Mouse (Mus musculus) intestine, embryonic 15.5 days (tissue): ENCODE results near the gene Hamp2. TPM values are rescaled to one million over a fixed set of nuclear protein-coding genes. Genes with fewer than 3 reads are reported as not detected.
"Not testable (repeated sequence)": the region's sequence is repeated elsewhere in the genome, so short reads cannot be mapped to it uniquely, and the experiment has no call there.

Experiments
- ATAC-seq: fragments of 200-750 bp; cut with Nextera tagmentation; 2 replicates; pipeline ENCODE4 v1.8.0; 2017; ENCODE audit warnings: moderate TSS enrichment, moderate library complexity
- H3K27ac ChIP-seq: fragments of 300-500 bp; sonication (generic); 2 replicates; pipeline ENCODE4 v1.5.1; 2015; ENCODE audit warnings: mild to moderate bottlenecking, inconsistent platforms
- H3K27me3 ChIP-seq: fragments of 300-500 bp; sonication (generic); replicated peaks from 2 replicates; pipeline ENCODE4 v1.6.1; 2015; ENCODE audit warnings: inconsistent platforms
- H3K36me3 ChIP-seq: fragments of 300-500 bp; sonication (generic); 2 replicates; pipeline ENCODE4 v1.6.1; 2015; ENCODE audit warnings: inconsistent platforms
- H3K4me1 ChIP-seq: fragments of 300-500 bp; sonication (generic); replicated peaks from 2 replicates; pipeline ENCODE4 v1.6.1; 2015; ENCODE audit warnings: inconsistent platforms
- H3K4me2 ChIP-seq: fragments of 300-500 bp; sonication (generic); replicated peaks from 2 replicates; pipeline ENCODE4 v1.6.1; 2015; ENCODE audit warnings: mild to moderate bottlenecking, inconsistent platforms
- H3K4me3 ChIP-seq: fragments of 300-500 bp; sonication (generic); replicated peaks from 2 replicates; pipeline ENCODE4 v1.5.1; 2015; ENCODE audit warnings: inconsistent platforms
- H3K9ac ChIP-seq: fragments of 300-500 bp; sonication (generic); 2 replicates; pipeline ENCODE4 v1.6.1; 2015; ENCODE audit warnings: inconsistent platforms
- H3K9me3 ChIP-seq: fragments of 300-500 bp; sonication (generic); 2 replicates; pipeline ENCODE4 v1.6.1; 2016; ENCODE audit warnings: inconsistent platforms
- WGBS: fragments of 180-500 bp; shearing (Covaris S2); methylation state at CpG from one replicate; pipeline ENCODE4 v1.1.7; 2015; 5-methylcytosine and 5-hydroxymethylcytosine counted together
- polyA plus RNA-seq: library from polyadenylated mRNA; unstranded; fragments of >200 nt; fragmentation: Nextera tagmentation; extraction: Ambion mirVana; gene quantifications from 2 replicates; pipeline ENCODE4 v1.2.1, GENCODE M21; 2015

The Hamp2 gene
- polyA plus RNA-seq, 1 experiment from 2014 or later, result not detected

DNA sequence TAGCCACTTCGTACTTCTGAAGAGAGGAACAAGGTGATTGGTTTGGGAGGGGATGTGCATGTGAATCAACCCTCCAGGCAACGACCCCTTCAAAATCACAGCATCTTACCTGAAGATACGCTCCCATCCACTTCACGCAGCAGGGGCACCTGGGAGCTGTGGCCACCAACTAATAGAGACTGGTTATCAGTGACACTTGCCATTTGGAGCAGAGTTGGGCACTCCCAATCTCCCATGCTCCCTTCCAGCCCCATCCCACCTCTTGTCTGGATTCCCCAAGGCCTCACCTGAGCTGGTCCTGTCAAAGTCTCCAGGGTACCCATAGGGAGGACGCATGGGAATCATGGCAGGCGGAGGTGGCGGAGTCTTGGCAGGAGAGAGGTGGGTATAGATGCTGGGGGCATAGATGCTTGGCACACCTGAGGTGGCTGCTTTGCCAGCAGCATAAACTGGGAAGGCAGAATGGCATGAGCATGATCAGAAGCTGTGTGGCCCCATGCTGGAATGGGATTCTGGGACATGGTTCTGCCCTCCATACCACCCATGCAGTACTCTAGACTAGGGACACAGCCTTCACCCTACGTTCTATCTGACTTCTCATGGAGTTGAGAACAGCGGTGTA, 34.5 kb upstream of the Hamp2 start:
- Histone ChIP-seq H3K27ac (no peak overlapping the region), H3K9ac (no peak overlapping the region), H3K27me3 (no peaks in the 10 kb centered on the region), H3K4me2 (0 out of 2 replicates have a peak overlapping the region, but pooled peaks have one; percentile 65), H3K4me3 (no peak overlapping the region), H3K9me3 (no peaks in the 10 kb centered on the region), H3K36me3 (peaks cover 4% of the 10 kb centered on the region), H3K4me1 (peaks cover 17% of the 10 kb centered on the region)
- 92% methylated on average over 9 of the region's 9 CpGs for WGBS
- ATAC-seq, result no peak

- ATAC-seq, result no peak
- peaks cover 10% of the 10 kb centered on the region for H3K36me3 ChIP-seq
- H3K9me3 ChIP-seq, result no peaks in the 10 kb centered on the region
- no peaks in the 10 kb centered on the region for H3K27me3 ChIP-seq
- peaks cover 17% of the 10 kb centered on the region for H3K4me1 ChIP-seq
- peak overlapping the region; percentile 92 for H3K4me3 ChIP-seq
- 69% methylated on average over 28 of the region's 28 CpGs for WGBS
- H3K4me2 ChIP-seq, result peak overlapping the region; percentile 65
- H3K27ac ChIP-seq, result peak overlapping the region; percentile 99
- peak overlapping the region; percentile 99 for H3K9ac ChIP-seq
These were observed 33.8 kb upstream of the Hamp2 start for GRCm38 (mm10) chr7:30958109-30958865.

GRCm38 (mm10) chr7:30957367-30957783, 32.9 kb upstream of the Hamp2 start:
- WGBS, result under 1% methylated on average over 43 of the region's 43 CpGs
- H3K27ac ChIP-seq, result peak overlapping the region; percentile 99
- peak; percentile 76 for ATAC-seq
- H3K4me1 ChIP-seq, result peaks cover 17% of the 10 kb centered on the region
- H3K36me3 ChIP-seq, result peaks cover 18% of the 10 kb centered on the region
- no peaks in the 10 kb centered on the region for H3K27me3 ChIP-seq
- peak overlapping the region; percentile 65 for H3K4me2 ChIP-seq
- no peaks in the 10 kb centered on the region for H3K9me3 ChIP-seq
- peak overlapping the region; percentile 99 for H3K9ac ChIP-seq
- peak overlapping the region; percentile 92 for H3K4me3 ChIP-seq

DNA sequence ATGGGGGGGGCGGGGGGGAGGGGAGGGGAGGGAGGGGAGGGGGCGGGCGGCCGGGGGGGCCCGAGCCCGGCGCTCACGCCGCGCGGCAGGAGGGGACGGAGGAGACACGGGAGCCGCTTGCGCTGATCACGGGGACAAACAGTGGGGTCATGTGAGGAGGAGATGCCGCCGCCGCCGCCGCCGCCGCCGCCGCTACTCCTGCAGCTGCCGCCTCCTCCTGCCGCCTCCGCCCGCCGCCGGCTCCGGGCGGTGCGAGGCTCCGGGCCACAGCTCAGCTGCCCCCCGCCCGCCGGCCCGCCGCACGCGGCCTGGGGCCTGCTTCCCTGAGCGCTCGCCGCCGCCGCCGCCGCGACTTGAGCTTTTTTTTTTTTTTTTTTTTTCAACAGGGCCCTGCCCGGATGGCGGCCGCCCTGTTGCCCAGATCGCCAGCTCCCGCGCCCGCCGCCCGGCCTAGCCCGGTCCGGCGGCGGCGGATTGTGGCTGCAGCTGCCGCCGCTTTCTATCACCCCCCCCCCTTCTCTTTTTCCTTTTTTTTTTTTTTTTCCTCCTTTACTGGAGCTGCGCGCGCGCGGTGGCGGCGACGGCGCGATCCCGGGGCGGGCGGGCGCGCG, 32.4 kb upstream of the Hamp2 start, which contains the start of gene Usf2:
Gene Usf2, minus strand, starts transcription at position 48 of the 611 bp plus-strand sequence.
- Histone ChIP-seq H3K4me2 (peak within 1 kb of the TSS; percentile 81), H3K27ac (peak within 1 kb of the TSS; percentile 99), H3K4me3 (peak within 1 kb of the TSS; percentile 92), H3K36me3 (peaks cover 23% of the 10 kb centered on the region), H3K4me1 (peaks cover 17% of the 10 kb centered on the region), H3K27me3 (no peaks in the 10 kb centered on the region), H3K9me3 (no peaks in the 10 kb centered on the region), H3K9ac (peak within 1 kb of the TSS; percentile 99)
- WGBS, result under 1% methylated on average over 42 of the region's 82 CpGs
- ATAC-seq, result peak; percentile 64

DNA sequence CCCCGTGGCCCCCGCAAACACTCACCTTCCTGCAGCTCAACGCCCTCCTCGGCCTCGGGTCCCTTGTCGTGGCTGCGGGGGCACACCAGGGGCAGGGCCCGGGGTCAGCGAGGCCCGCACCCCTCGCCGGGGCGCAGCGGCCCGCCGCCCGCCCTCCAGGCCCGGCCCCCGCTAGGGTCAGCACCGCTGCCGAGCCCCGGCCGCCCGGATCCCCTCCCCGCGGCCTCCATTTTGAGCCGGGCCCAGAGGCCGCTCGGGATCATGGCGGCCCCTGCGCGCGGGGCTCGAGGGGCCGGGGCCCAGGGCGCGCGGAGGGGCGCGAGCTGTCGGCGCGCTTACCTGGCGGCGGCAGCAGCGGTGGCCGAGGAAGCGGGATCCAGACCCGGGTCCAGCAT, 31.9 kb upstream of the Hamp2 start:
- peak overlapping the region; percentile 81 for H3K4me2 ChIP-seq
- H3K4me1 ChIP-seq, result peaks cover 17% of the 10 kb centered on the region
- no peaks in the 10 kb centered on the region for H3K9me3 ChIP-seq
- under 1% methylated on average over 36 of the region's 49 CpGs for WGBS
- peak overlapping the region; percentile 99 for H3K27ac ChIP-seq
- ATAC-seq, result peak; percentile 46
- H3K4me3 ChIP-seq, result peak overlapping the region; percentile 92
- no peaks in the 10 kb centered on the region for H3K27me3 ChIP-seq
- peak overlapping the region; percentile 99 for H3K9ac ChIP-seq
- peaks cover 23% of the 10 kb centered on the region for H3K36me3 ChIP-seq

DNA sequence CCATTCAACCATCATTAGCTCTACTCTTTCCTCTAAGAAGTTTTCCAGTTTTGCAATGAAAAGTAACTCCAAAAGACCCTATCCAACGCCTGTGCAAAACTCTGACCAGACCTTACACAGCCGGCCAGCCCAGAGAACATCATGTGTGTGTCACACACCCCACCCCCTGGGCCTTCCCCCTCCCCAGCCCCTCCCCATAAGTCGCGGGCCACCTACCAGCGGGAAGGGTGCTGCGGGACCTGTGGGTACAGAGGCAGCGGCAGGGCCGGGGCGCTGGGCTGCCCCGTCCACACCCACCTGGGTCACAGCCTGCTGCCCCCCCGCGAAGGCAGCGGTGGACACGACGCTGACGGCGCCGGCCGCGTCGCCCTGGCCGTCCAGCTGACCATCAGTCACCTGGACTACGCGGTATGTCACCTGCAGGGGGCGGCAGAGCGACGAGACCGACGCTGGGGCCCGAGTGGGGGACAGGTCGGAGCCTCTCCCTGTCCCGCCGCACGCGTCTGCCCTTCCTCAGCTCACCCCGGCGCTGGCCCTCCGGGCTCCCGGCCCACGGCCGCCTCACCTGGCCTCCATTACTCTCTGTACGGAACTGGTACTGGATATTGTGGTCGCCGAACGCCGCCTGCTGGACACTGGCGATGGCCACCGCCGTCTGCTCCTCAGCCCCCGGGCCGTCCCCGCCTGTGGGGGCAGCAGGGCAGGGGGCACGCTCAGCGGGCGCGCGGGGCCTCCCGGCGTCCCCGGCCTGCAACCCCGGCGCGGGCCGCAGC, 31.3 kb upstream of the Hamp2 start:
- H3K4me2 ChIP-seq, result peak overlapping the region; percentile 81
- H3K4me3 ChIP-seq, result peak overlapping the region; percentile 92
- under 1% methylated on average over 54 of the region's 64 CpGs for WGBS
- no peaks in the 10 kb centered on the region for H3K27me3 ChIP-seq
- H3K4me1 ChIP-seq, result peaks cover 17% of the 10 kb centered on the region
- H3K36me3 ChIP-seq, result peaks cover 25% of the 10 kb centered on the region
- no peaks in the 10 kb centered on the region for H3K9me3 ChIP-seq
- H3K9ac ChIP-seq, result peak overlapping the region; percentile 99
- peak; percentile 73 for ATAC-seq
- H3K27ac ChIP-seq, result peak overlapping the region; percentile 99

DNA sequence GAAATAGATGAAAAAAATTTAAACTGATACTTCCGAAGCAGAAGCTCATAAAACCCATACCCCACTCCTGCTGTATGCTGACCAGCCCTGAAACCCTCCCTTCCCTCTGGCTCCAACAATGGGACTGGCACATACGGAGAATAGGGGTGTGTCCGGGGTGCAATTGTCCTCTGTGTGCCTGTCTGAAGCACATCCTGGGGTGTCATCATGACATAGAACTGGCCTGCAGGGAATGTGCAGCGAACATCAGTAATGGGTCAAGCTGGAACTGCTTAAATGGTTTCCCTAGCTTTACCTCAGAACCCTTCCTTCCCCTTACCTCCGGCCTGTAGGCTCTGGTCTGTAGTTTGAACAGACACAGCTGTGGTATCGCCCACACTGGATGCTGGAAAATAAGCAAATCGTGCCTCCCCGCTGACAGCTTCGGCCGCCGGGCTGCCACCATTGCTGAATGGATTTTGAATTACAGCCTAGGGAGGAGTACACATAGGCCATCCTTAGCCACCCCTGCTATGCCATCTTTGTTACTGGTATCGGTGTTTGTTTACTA, 30.6 kb upstream of the Hamp2 start:
- 0 out of 2 replicates have a peak overlapping the region, but pooled peaks have one; percentile 99 for H3K9ac ChIP-seq
- no peak for ATAC-seq
- WGBS, result 73% methylated on average over 12 of the region's 12 CpGs

DNA sequence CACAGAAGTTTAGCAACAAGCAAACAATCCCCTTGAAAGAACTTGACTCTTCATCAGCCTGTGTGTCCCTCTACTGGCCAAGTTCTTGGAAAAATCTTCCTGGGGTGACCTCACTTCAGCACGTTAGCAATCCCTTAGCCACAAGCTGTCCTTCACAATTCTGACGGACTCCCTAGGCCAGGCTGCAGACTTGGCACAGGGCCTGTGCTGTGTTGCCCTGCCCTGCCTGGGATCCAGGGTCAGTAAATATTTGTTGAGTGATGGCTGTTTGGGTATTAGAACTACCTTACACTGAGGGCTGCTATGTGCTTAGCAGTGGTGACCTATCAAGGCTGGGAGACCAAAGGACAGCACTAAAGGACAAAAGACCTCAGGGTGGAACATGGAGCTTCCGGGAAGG, 29.6 kb upstream of the Hamp2 start:
- Histone ChIP-seq H3K27ac (no peak overlapping the region), H3K4me1 (peaks cover 17% of the 10 kb centered on the region), H3K27me3 (no peaks in the 10 kb centered on the region), H3K4me3 (no peak overlapping the region), H3K36me3 (peaks cover 34% of the 10 kb centered on the region), H3K4me2 (no peak overlapping the region), H3K9me3 (no peaks in the 10 kb centered on the region), H3K9ac (no peak overlapping the region)
- 80% methylated on average over 3 of the region's 3 CpGs for WGBS
- ATAC-seq, result no peak

More for the DNA sequence above, 30.6 kb upstream of the Hamp2 start:
- H3K4me3 ChIP-seq, result peak overlapping the region; percentile 92; the same call in 1 of the 2 replicates
- peaks cover 28% of the 10 kb centered on the region for H3K36me3 ChIP-seq
- H3K27me3 ChIP-seq, result no peaks in the 10 kb centered on the region
- no peaks in the 10 kb centered on the region for H3K9me3 ChIP-seq
- peaks cover 17% of the 10 kb centered on the region for H3K4me1 ChIP-seq
- peak overlapping the region; percentile 81 for H3K4me2 ChIP-seq
- no peak overlapping the region for H3K27ac ChIP-seq

DNA sequence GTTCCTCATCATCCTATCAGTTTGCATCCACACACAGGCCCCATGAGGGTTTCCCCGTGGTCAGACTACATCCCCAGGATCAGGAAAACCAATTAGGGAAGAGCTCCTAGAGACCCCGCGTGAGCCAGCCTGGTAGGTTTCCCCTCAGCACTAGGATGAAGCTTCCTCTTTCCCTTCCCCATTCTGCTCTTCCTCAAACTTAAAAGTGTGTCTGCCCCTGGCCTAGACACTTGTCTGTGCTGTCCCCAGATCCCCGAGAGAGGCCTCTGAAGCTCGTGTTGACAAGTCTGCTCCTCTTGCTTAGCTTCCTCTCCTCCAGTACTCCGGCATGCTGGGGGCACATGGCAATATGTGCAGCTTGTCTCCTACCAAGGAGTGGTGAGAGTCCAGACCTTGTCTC, 29.0 kb upstream of the Hamp2 start:
- Histone ChIP-seq H3K9me3 (no peaks in the 10 kb centered on the region), H3K9ac (no peak overlapping the region), H3K4me1 (peaks cover 17% of the 10 kb centered on the region), H3K27me3 (no peaks in the 10 kb centered on the region), H3K27ac (no peak overlapping the region), H3K36me3 (peaks cover 34% of the 10 kb centered on the region), H3K4me3 (no peak overlapping the region), H3K4me2 (no peak overlapping the region)
- ATAC-seq, result no peak
- 87% methylated on average over 6 of the region's 6 CpGs for WGBS

DNA sequence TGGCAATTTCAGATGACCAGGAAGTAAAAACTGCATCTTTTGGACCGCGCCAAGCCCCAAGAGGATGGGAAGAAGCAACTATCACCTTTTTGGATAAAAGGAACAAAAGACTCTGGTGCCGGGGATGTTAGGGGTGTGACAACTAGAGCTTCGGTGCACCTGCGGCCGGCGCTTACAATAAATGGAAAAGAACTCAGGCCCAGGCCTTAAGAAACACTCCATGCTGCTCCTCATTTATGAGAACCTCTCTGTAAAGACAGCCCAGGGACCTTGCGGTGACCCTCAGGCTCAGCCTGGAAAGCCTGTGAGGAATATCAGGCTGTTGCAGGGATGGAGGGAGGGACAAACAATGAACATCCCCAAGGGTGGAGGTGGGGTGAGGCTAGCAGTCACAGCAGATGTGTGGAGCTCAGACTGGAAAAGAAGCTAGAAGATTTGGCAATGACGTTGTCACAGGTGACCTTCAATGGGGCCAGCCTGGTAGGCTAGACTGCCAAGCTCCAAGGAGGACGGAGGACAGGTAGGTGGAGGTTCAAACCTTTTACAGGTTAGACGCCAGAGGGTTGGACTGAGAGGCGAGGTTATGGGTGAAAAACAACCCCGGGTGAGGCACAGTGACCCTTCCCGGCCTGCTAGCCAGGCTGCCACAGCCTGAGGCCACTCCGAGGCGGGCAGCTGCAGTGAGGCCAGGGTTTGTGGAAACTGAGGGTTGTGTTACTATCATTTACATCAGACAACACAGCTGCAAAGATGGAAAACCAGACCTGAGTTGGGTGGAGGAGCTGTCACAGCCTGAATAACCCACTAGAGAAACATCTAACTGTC, 28.2 kb upstream of the Hamp2 start:
- H3K4me3 ChIP-seq, result no peak overlapping the region
- WGBS, result 94% methylated on average over 16 of the region's 16 CpGs
- no peaks in the 10 kb centered on the region for H3K9me3 ChIP-seq
- H3K27ac ChIP-seq, result no peak overlapping the region
- peaks cover 34% of the 10 kb centered on the region for H3K36me3 ChIP-seq
- ATAC-seq, result no peak
- H3K4me2 ChIP-seq, result no peak overlapping the region
- H3K4me1 ChIP-seq, result peaks cover 9% of the 10 kb centered on the region; the same call in 1 of the 2 replicates
- H3K9ac ChIP-seq, result no peak overlapping the region
- no peaks in the 10 kb centered on the region for H3K27me3 ChIP-seq

DNA sequence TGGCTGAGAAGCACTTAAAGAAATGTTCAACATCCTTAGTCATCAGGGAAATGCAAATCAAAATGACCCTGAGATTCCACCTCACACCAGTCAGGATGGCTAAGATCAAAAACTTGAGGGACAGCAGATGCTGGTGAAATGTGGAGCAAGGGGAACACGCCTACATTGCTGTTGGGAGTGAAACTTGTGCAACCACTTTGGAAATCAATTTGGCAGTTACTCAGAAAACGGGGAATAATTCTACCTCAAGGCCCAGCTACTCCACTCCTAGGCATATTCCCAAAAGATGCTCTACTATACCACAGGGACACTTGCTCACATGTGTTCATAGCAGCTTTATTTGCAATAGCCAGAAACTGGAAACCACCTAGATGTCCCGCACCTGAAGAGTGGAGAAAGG, 25.4 kb upstream of the Hamp2 start:
- H3K9me3 ChIP-seq, H3K27me3 ChIP-seq, H3K4me2 ChIP-seq, H3K4me1 ChIP-seq, ATAC-seq, H3K9ac ChIP-seq, H3K4me3 ChIP-seq, H3K27ac ChIP-seq: not testable (repeated sequence)
- H3K36me3 ChIP-seq, result peaks cover 37% of the 10 kb centered on the region
- 86% methylated on average over 3 of the region's 3 CpGs for WGBS
